Mouse (Mus musculus) central nervous system, embryonic 11.5 days (tissue): ENCODE results near the gene Tll2. TPM values are rescaled to one million over a fixed set of nuclear protein-coding genes. Genes with fewer than 3 reads are reported as not detected.

Experiments used
- polyA plus RNA-seq: library from polyadenylated mRNA; depleted of rRNA; stranded (reverse); fragments of >200 nt; gene quantifications from 2 replicates; pipeline ENCODE4 v1.2.3, GENCODE M21; 2012; rRNA removed

The Tll2 gene
- 0.78 and 1.2 TPM in 2 replicates for polyA plus RNA-seq

GRCm38 (mm10) chr19:41206811-41207344, at the start of gene Tll2:
TSS of gene Tll2 (minus strand) at chr19:41206835.

GRCm38 (mm10) chr19:41076906-41077305, 129.7 kb downstream of the Tll2 start, which contains the start of gene Opalin:
TSS of gene Opalin (minus strand) at chr19:41077113.

Other genes starting within 250 kb of the Tll2 start
- gene Blnk, start 212.3 kb downstream of the Tll2 start, polyA plus RNA-seq: 0.07 and 0.52 TPM in 2 replicates
- gene Dntt, start 177.6 kb downstream of the Tll2 start, polyA plus RNA-seq: 0.09 and 0.14 TPM in 2 replicates
- gene Opalin, start 129.7 kb downstream of the Tll2 start, polyA plus RNA-seq: not detected in 2 replicates
- 87.0 and 113 TPM in 2 replicates for gene Tm9sf3, start 57.2 kb upstream of the Tll2 start, polyA plus RNA-seq
- gene Pik3ap1, start 178.3 kb upstream of the Tll2 start, polyA plus RNA-seq: 2.3 and 2.7 TPM in 2 replicates